Mouse (Mus musculus) C2C12 (cell line): ENCODE data around the gene Tbxas1.

Experiments
- CTCF ChIP-seq: IDR thresholded peaks from one replicate; pipeline ENCODE4 v1.5.1; 2011; ENCODE audit not compliant: control insufficient read depth, insufficient read depth, insufficient read length
- MYOD1 ChIP-seq: IDR thresholded peaks from one replicate; pipeline ENCODE4 v1.6.1; 2011; ENCODE audit warnings: low read depth; ENCODE audit not compliant: control insufficient read depth, insufficient read length

DNA sequence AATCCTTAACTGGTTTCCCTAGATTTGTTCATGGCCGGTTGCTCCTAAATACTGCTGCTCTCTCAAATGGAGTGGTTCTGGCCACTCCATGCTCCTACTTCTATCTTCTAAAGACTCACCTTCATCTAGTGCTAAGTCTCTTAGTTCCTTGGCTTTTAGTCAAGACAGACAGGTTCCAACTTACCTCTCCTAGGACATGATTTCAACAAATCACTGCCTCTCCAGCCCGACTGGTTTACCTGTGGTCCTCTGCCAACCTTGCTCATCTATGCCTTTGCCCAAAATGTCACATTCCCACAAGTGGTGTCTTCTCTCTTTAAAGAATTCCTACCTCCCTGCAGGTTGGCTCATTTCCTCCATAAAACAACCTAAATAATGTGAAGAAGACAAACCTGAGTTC lies 2.5 kb downstream of the Tbxas1 start:
- TF ChIP-seq CTCF (no peak), MYOD1 (no peak)
